Mouse (Mus musculus) lung, adult 18-20 months (tissue): Measurements from ENCODE around the gene Zfp109.
A peak's percentile ranks its signal among the peaks of the same experiment; 100 is the strongest.

ENCODE experiments used
- DNase-seq, 2 experiments: peaks; one replicate each; pipeline ENCODE4 v3.0.0; 2022; ENCODE audit warnings: mixed read lengths in 2 of 2

Zfp109 gene

GRCm38 (mm10) chr7:24207488-24208261 lies 29.7 kb downstream of the Zfp109 start:
- DNase-seq: peak; percentile 75 to 82

- no peak for DNase-seq
Observed at GRCm38 (mm10) chr7:24196961-24197360, 40.4 kb downstream of the Zfp109 start.

GRCm38 (mm10) chr7:24193157-24193556 lies 44.2 kb downstream of the Zfp109 start:
- DNase-seq: no peak

GRCm38 (mm10) chr7:24191361-24191760 lies 46.0 kb downstream of the Zfp109 start:
- no peak for DNase-seq

GRCm38 (mm10) chr7:24189571-24189944 lies 47.8 kb downstream of the Zfp109 start:
- no peak for DNase-seq

- DNase-seq: no peak
Observed at GRCm38 (mm10) chr7:24188901-24189570, 48.3 kb downstream of the Zfp109 start.

- no peak for DNase-seq
Observed at GRCm38 (mm10) chr7:24187611-24188010, 49.7 kb downstream of the Zfp109 start.
